ENCODE assay signal across 13 mouse cellular contexts in the genomic region with DNA sequence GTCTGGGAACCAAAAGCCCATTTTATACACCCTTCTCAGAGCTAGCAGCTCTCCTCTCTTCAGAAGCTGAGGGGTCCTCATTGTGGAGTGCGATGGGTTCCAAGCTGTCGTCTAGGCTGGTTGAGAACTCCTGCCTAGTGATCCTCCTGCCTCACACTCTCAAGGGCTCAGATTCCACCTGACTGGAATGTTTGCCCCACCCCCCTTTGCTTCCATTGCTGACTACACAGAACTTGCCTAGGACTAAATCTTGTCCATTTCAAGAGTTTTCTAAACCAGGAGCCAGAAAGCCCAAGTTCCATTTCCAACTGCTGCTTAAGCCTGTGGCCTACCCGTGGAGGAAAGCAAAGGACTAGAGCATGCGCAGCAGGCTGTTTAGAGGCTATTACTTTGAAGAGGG. TPM values are rescaled to one million over a fixed set of nuclear protein-coding genes. Genes with fewer than 3 reads are reported as not detected.
DNase-seq lines count a peak whose midpoint lies in the region; ATAC-seq and TF ChIP-seq lines count a peak whose summit lies in the region.
"Had no signal": no experiment of that assay in that cellular context is flagged by ENCODE, and none has a peak within 500 bp of the region (broad histone marks: within the 10 kb centered on the region; RNA-seq: fewer than 3 reads in every experiment).

No protein-coding gene starts in this region.

- TF ChIP-seq CTCF in liver, postnatal 0 days (IDR thresholded peaks at IDR 0.05; ENCODE audit: low read depth): no peak
- TF ChIP-seq CTCF in MEL (IDR thresholded peaks at IDR 0.05 in 2 of 3, conservative IDR thresholded peaks at IDR 0.05 in 1 of 3; ENCODE audit: control insufficient read depth in 1 of 3, insufficient read depth in 1 of 3, low read depth in 2 of 3, low read length in 3 of 3, poor library complexity in 1 of 3, severe bottlenecking in 1 of 3): no peak
- TF ChIP-seq CTCF in cerebellum, adult 2 months (IDR thresholded peaks at IDR 0.05; ENCODE audit: borderline replicate concordance, insufficient read depth, low read depth, low read length): no peak

- H3K4me1 ChIP-seq in liver, embryonic 11.5 days (replicated peaks; ENCODE audit: control insufficient read depth, insufficient read depth, low read length): no peaks in the 10 kb centered on the region
- H3K4me1 ChIP-seq in liver, postnatal 0 days (ENCODE audit: insufficient read depth): no peaks in the 10 kb centered on the region
- no peaks in the 10 kb centered on the region for H3K4me1 ChIP-seq in MEL (ENCODE audit: control insufficient read depth in 1 of 2, insufficient read depth in 2 of 2, low read length in 2 of 2)
- peaks cover 14% of the 10 kb centered on the region; the same call in 1 of the 2 replicates for H3K4me1 ChIP-seq in embryonic facial prominence, embryonic 15.5 days
- peaks cover 19% of the 10 kb centered on the region for H3K4me1 ChIP-seq in neural tube, embryonic 15.5 days
- H3K4me1 ChIP-seq in cerebellum, adult 2 months (ENCODE audit: control insufficient read depth, insufficient read depth, low read length): no peaks in the 10 kb centered on the region

- no peaks in the 10 kb centered on the region for H3K79me2 ChIP-seq in MEL (ENCODE audit: control insufficient read depth, insufficient read depth, low read length, poor library complexity)

- TF ChIP-seq POLR2A in MEL (IDR thresholded peaks at IDR 0.05; ENCODE audit: control insufficient read depth in 1 of 2, insufficient read depth in 1 of 2, low read depth in 1 of 2, low read length in 2 of 2, poor library complexity in 1 of 2): 0 out of 4 replicates have a peak, but pooled peaks of 1 of the 2 experiments have one; percentile 33
- TF ChIP-seq POLR2A in cerebellum, adult 2 months (IDR thresholded peaks at IDR 0.05; ENCODE audit: borderline replicate concordance, insufficient read depth, low read length): no peak

- H3K4me3 ChIP-seq in liver, embryonic 11.5 days (ENCODE audit: low read depth, low read length): no peak overlapping the region
- no peak overlapping the region for H3K4me3 ChIP-seq in liver, postnatal 0 days (ENCODE audit: low read depth, low read length)
- H3K4me3 ChIP-seq in MEL (ENCODE audit: control insufficient read depth in 1 of 2, insufficient read depth in 1 of 2, low read depth in 2 of 2, low read length in 2 of 2): no peak overlapping the region
- no peak overlapping the region for H3K4me3 ChIP-seq in embryonic facial prominence, embryonic 15.5 days (replicated peaks)
- H3K4me3 ChIP-seq in neural tube, embryonic 15.5 days (replicated peaks): no peak overlapping the region
- no peak overlapping the region for H3K4me3 ChIP-seq in cerebellum, adult 2 months (replicated peaks; ENCODE audit: insufficient read depth, low read depth, low read length)
- H3K4me3 ChIP-seq: left cerebral cortex, adult 2 months had no signal

- no peak for TF ChIP-seq RAD21 in MEL (IDR thresholded peaks at IDR 0.05; ENCODE audit: low read depth, low read length)

- no peaks in the 10 kb centered on the region for H3K27me3 ChIP-seq in liver, embryonic 11.5 days (replicated peaks; ENCODE audit: control insufficient read depth, insufficient read depth, low read length)
- no peaks in the 10 kb centered on the region for H3K27me3 ChIP-seq in liver, postnatal 0 days (ENCODE audit: insufficient read depth, low read length)
- no peaks in the 10 kb centered on the region for H3K27me3 ChIP-seq in MEL (ENCODE audit: control insufficient read depth in 1 of 2, insufficient read depth in 2 of 2, low read length in 2 of 2)
- no peaks in the 10 kb centered on the region for H3K27me3 ChIP-seq in embryonic facial prominence, embryonic 15.5 days
- H3K27me3 ChIP-seq in neural tube, embryonic 15.5 days (replicated peaks): no peaks in the 10 kb centered on the region
- no peaks in the 10 kb centered on the region for H3K27me3 ChIP-seq in cerebellum, adult 2 months (ENCODE audit: control insufficient read depth, insufficient read depth, low read length)

- no peak overlapping the region for H3K4me2 ChIP-seq in liver, embryonic 11.5 days
- H3K4me2 ChIP-seq in liver, postnatal 0 days (ENCODE audit: low read depth, low read length): no peak overlapping the region
- no peak overlapping the region for H3K4me2 ChIP-seq in embryonic facial prominence, embryonic 15.5 days (replicated peaks)
- H3K4me2 ChIP-seq in neural tube, embryonic 15.5 days: no peak overlapping the region

- TF ChIP-seq EP300 in liver, postnatal 0 days (IDR thresholded peaks at IDR 0.05; ENCODE audit: low read depth): no peak
- no peak for TF ChIP-seq EP300 in MEL (IDR thresholded peaks at IDR 0.05; ENCODE audit: low read depth in 1 of 2, low read length in 2 of 2)

- H3K36me3 ChIP-seq in liver, embryonic 11.5 days (ENCODE audit: control insufficient read depth, insufficient read depth, low read length): peaks cover 42% of the 10 kb centered on the region
- peaks cover 59% of the 10 kb centered on the region for H3K36me3 ChIP-seq in liver, postnatal 0 days (replicated peaks; ENCODE audit: insufficient read depth, low read length)
- H3K36me3 ChIP-seq in MEL (ENCODE audit: control insufficient read depth in 1 of 2, insufficient read depth in 2 of 2, low read length in 2 of 2): peaks cover 0 to 12% of the 10 kb centered on the region in 2 experiments; a peak in 2 of 4 replicates
- H3K36me3 ChIP-seq in embryonic facial prominence, embryonic 15.5 days: peaks cover 41% of the 10 kb centered on the region
- no peaks in the 10 kb centered on the region for H3K36me3 ChIP-seq in neural tube, embryonic 15.5 days

- DNase-seq in liver, embryonic 11.5 days (ENCODE audit: low spot score): no peak
- DNase-seq in liver, postnatal 0 days: no peak
- no peak for DNase-seq in MEL (ENCODE audit: low read depth, low spot score)
- no peak for DNase-seq in cerebellum, adult 2 months
- DNase-seq: adrenal gland, adult 2 months; heart, adult 11 months; heart, postnatal 14 days; kidney, postnatal 10 days; lung, postnatal 36 days had no signal

- no peak overlapping the region for H3K27ac ChIP-seq in liver, embryonic 11.5 days (ENCODE audit: low read depth, low read length)
- no peak overlapping the region for H3K27ac ChIP-seq in liver, postnatal 0 days (ENCODE audit: low read depth)
- H3K27ac ChIP-seq in MEL (ENCODE audit: control insufficient read depth, low read depth, low read length): no peak overlapping the region
- H3K27ac ChIP-seq in embryonic facial prominence, embryonic 15.5 days (replicated peaks): peak overlapping the region; percentile 73
- H3K27ac ChIP-seq in neural tube, embryonic 15.5 days (replicated peaks): peak overlapping the region; percentile 23; the same call in 1 of the 2 replicates
- H3K27ac ChIP-seq in cerebellum, adult 2 months (ENCODE audit: insufficient read depth, low read length): no peak overlapping the region
- H3K27ac ChIP-seq: left cerebral cortex, adult 2 months had no signal

- H3K9me3 ChIP-seq in liver, embryonic 11.5 days (ENCODE audit: control insufficient read depth, low read length): no peaks in the 10 kb centered on the region
- H3K9me3 ChIP-seq in liver, postnatal 0 days (ENCODE audit: low read length): no peaks in the 10 kb centered on the region
- no peaks in the 10 kb centered on the region for H3K9me3 ChIP-seq in MEL (replicated peaks; ENCODE audit: insufficient read depth, low read length)
- H3K9me3 ChIP-seq in embryonic facial prominence, embryonic 15.5 days (replicated peaks): no peaks in the 10 kb centered on the region
- no peaks in the 10 kb centered on the region for H3K9me3 ChIP-seq in neural tube, embryonic 15.5 days (replicated peaks)

- ATAC-seq in liver, embryonic 11.5 days (replicated peaks; ENCODE audit: low FRiP score): peak; percentile 11; the same call in 1 of the 2 replicates
- ATAC-seq in liver, postnatal 0 days: no peak
- no peak for ATAC-seq in embryonic facial prominence, embryonic 15.5 days (ENCODE audit: insufficient number of reproducible peaks, low FRiP score, low TSS enrichment, low read depth)
- 0 out of 2 replicates have a peak, but pooled peaks have one; percentile 7 for ATAC-seq in neural tube, embryonic 15.5 days (ENCODE audit: low FRiP score)
- ATAC-seq in inflammation-experienced regulatory T-cells, adult 6 months: no peak

- H3K9ac ChIP-seq in liver, embryonic 11.5 days (ENCODE audit: low read depth, low read length): no peak overlapping the region
- H3K9ac ChIP-seq in liver, postnatal 0 days (replicated peaks): no peak overlapping the region
- H3K9ac ChIP-seq in MEL (ENCODE audit: control insufficient read depth, low read depth, low read length, poor library complexity, severe bottlenecking): no peak overlapping the region
- H3K9ac ChIP-seq in embryonic facial prominence, embryonic 15.5 days: no peak overlapping the region
- no peak overlapping the region for H3K9ac ChIP-seq in neural tube, embryonic 15.5 days (replicated peaks)

- 83% methylated on average over 4 of the region's 4 CpGs for WGBS in liver, embryonic 11.5 days
- WGBS in liver, postnatal 0 days (ENCODE audit: insufficient replicate concordance): 83% methylated on average over 4 of the region's 4 CpGs
- 77% methylated on average over 4 of the region's 4 CpGs for WGBS in embryonic facial prominence, embryonic 15.5 days
- WGBS in neural tube, embryonic 15.5 days: 85% methylated on average over 4 of the region's 4 CpGs
- WGBS in cerebellum, adult 2 months: 84% methylated on average over 4 of the region's 4 CpGs

TF ChIP-seq in MEL, 35 proteins besides CTCF, POLR2A, EP300 and RAD21 (continues in another document):
- TF ChIP-seq MAFK (IDR thresholded peaks at IDR 0.05; ENCODE audit: borderline replicate concordance, low read depth, low read length): no peak
- 0 out of 2 replicates have a peak, but pooled peaks have one; percentile 14 for TF ChIP-seq MYB (IDR thresholded peaks at IDR 0.05; ENCODE audit: low read depth, low read length)
- no peak for TF ChIP-seq ETS1 (IDR thresholded peaks at IDR 0.05; ENCODE audit: low read depth, low read length)
- 0 out of 2 replicates have a peak, but pooled peaks have one; percentile 9 for TF ChIP-seq ZMIZ1 (IDR thresholded peaks at IDR 0.05; ENCODE audit: low read depth, low read length)
- TF ChIP-seq ZC3H11A (IDR thresholded peaks at IDR 0.05; ENCODE audit: low read depth, low read length): no peak
- TF ChIP-seq POLR2AphosphoS2 (IDR thresholded peaks at IDR 0.05; ENCODE audit: low read length): peak; percentile 53; the same call in 1 of the 2 replicates

RNA-seq across cellular contexts. Expression of a gene that starts 17.1 kb away (rescaled TPM):
- 441 and 474 TPM in 2 replicates for polyA plus RNA-seq in liver, embryonic 11.5 days (2014; fragmentation: Nextera tagmentation; extraction: Ambion mirVana)
- polyA plus RNA-seq in liver, postnatal 0 days (2015; fragmentation: Nextera tagmentation; extraction: Ambion mirVana): 153 and 171 TPM in 2 replicates
- 311 and 333 TPM in 2 replicates for total RNA-seq in MEL (2012; rRNA removed)
- polyA plus RNA-seq in MEL (2012; ENCODE audit: insufficient read depth in 1 of 2, insufficient read length in 2 of 2, low read depth in 1 of 2, low replicate concordance in 2 of 2, missing spikeins in 1 of 2): 100 to 1,000 TPM; 223 to 562 TPM
- polyA plus RNA-seq in embryonic facial prominence, embryonic 15.5 days (2015; fragmentation: Nextera tagmentation; extraction: Ambion mirVana): 349 and 373 TPM in 2 replicates
- 54.8 and 142 TPM in 2 replicates for polyA plus RNA-seq in neural tube, embryonic 15.5 days (2015; fragmentation: Nextera tagmentation; extraction: Ambion mirVana)
- 1.6 and 1.9 TPM in 2 replicates for polyA plus RNA-seq in cerebellum, adult 2 months (2012; rRNA removed)
- 100 to 1,000 TPM in 1 of 3 experiments, 10 to 100 TPM in 2; 10.6 to 131 (median 15.8) TPM for polyA plus RNA-seq in inflammation-experienced regulatory T-cells, adult 6 months (2017; shearing (Covaris generic))

Comparison
In these comparisons a context has a peak if more than half of its experiments do, and no peak if none do; other contexts are left out.
1. ATAC-seq: peak in liver, embryonic 11.5 days (single experiment) and neural tube, embryonic 15.5 days (single experiment); none in liver, postnatal 0 days (single experiment), embryonic facial prominence, embryonic 15.5 days (single experiment) and inflammation-experienced regulatory T-cells, adult 6 months (single experiment).
2. H3K27ac ChIP-seq: peak in embryonic facial prominence, embryonic 15.5 days (single experiment) and neural tube, embryonic 15.5 days (single experiment); none in liver, embryonic 11.5 days (single experiment), liver, postnatal 0 days (single experiment), MEL (single experiment) and cerebellum, adult 2 months (single experiment).